Mouse (Mus musculus) stomach, embryonic 14.5 days (tissue): ENCODE data around the gene Lrmda. TPM values are rescaled to one million over a fixed set of nuclear protein-coding genes. Genes with fewer than 3 reads are reported as not detected.

Experiments used
- ATAC-seq: fragments of 200-750 bp; cut with Nextera tagmentation; 2 replicates; pipeline ENCODE4 v1.8.0; 2017; ENCODE audit warnings: low read depth, moderate TSS enrichment; ENCODE audit not compliant: insufficient number of reproducible peaks, insufficient read depth, low FRiP score
- H3K27ac ChIP-seq: fragments of 300-500 bp; sonication (generic); 2 replicates; pipeline ENCODE4 v1.5.1; 2014; ENCODE audit warnings: mild to moderate bottlenecking, low read length, moderate library complexity, mixed read lengths
- H3K27me3 ChIP-seq: fragments of 300-500 bp; sonication (generic); 2 replicates; pipeline ENCODE4 v1.6.1; 2014; ENCODE audit warnings: low read length, control low read depth, mixed read lengths; ENCODE audit not compliant: control insufficient read depth, insufficient read depth
- H3K36me3 ChIP-seq: fragments of 300-500 bp; sonication (generic); 2 replicates; pipeline ENCODE4 v1.6.1; 2014; ENCODE audit warnings: mild to moderate bottlenecking, control low read depth, low read length, moderate library complexity, mixed read lengths; ENCODE audit not compliant: control insufficient read depth, insufficient read depth
- H3K4me1 ChIP-seq: fragments of 300-500 bp; sonication (generic); 2 replicates; pipeline ENCODE4 v1.6.1; 2014; ENCODE audit warnings: low read length, control low read depth, mixed read lengths; ENCODE audit not compliant: control insufficient read depth, insufficient read depth
- H3K4me2 ChIP-seq: fragments of 300-500 bp; sonication (generic); replicated peaks from 2 replicates; pipeline ENCODE4 v1.6.1; 2014; ENCODE audit warnings: low read depth, low read length, control low read depth
- H3K4me3 ChIP-seq: fragments of 300-500 bp; sonication (generic); 2 replicates; pipeline ENCODE4 v1.5.1; 2014; ENCODE audit warnings: low read depth, low read length, control low read depth
- H3K9ac ChIP-seq: fragments of 300-500 bp; sonication (generic); replicated peaks from 2 replicates; pipeline ENCODE4 v1.6.1; 2014; ENCODE audit warnings: low read depth, mild to moderate bottlenecking, control low read depth, low read length, moderate library complexity, mixed read lengths
- H3K9me3 ChIP-seq: fragments of 300-500 bp; sonication (generic); 2 replicates; pipeline ENCODE4 v1.6.1; 2016; ENCODE audit warnings: low read depth, low read length, control low read depth; ENCODE audit not compliant: control insufficient read depth
- WGBS: fragments of 180-500 bp; shearing (Covaris S2); extraction: QIAGEN DNeasy Blood & Tissue Kit; methylation state at CpG from one replicate; pipeline ENCODE4 v1.1.7; 2014; 5-methylcytosine and 5-hydroxymethylcytosine counted together
- polyA plus RNA-seq: library from polyadenylated mRNA; unstranded; fragments of >200 nt; fragmentation: Nextera tagmentation; extraction: Ambion mirVana; gene quantifications from 2 replicates; pipeline ENCODE4 v1.2.1, GENCODE M21; 2014

The Lrmda gene
- polyA plus RNA-seq, 1 experiment from 2014 or later: 0.46 TPM

- Histone ChIP-seq H3K4me2 (no peak overlapping the region), H3K4me1 (peaks cover 22% of the 10 kb centered on the region), H3K36me3 (no peaks in the 10 kb centered on the region), H3K9ac (no peak overlapping the region), H3K27me3 (no peaks in the 10 kb centered on the region), H3K27ac (no peak overlapping the region), H3K9me3 (no peaks in the 10 kb centered on the region), H3K4me3 (no peak overlapping the region)
- no peak for ATAC-seq
- WGBS: 28% methylated on average over 2 of the region's 2 CpGs
Observed at GRCm38 (mm10) chr14:22155034-22155433, 135.5 kb downstream of the Lrmda start.

- Histone ChIP-seq H3K27me3 (no peaks in the 10 kb centered on the region), H3K4me3 (no peak overlapping the region), H3K36me3 (no peaks in the 10 kb centered on the region), H3K4me2 (no peak overlapping the region), H3K9ac (no peak overlapping the region), H3K4me1 (peaks cover 22% of the 10 kb centered on the region), H3K9me3 (no peaks in the 10 kb centered on the region), H3K27ac (no peak overlapping the region)
- WGBS: 32% methylated on average over 4 of the region's 4 CpGs
- no peak for ATAC-seq
Observed at GRCm38 (mm10) chr14:22155512-22156026, 136.1 kb downstream of the Lrmda start.

DNA sequence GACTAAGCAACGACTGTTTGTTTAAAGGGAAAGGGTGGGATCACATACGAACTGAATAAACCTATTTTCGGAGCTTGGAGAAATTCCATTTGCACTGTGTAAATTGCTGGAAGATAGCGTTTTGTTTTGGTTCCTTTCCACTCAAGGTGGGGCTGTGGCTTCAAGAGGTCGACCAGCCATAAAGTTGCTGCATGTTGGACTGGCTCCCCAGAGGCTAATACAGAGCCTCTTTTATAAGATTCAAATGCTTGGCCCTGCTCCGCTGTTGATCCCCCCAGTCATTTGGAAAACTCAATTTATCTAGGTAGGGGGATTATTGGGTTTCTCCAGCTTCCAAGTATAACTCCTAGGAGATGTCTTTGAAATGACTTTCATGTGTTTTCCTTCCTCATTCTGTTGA is 137.5 kb downstream of the Lrmda start:
- H3K4me3 ChIP-seq: no peak overlapping the region
- ATAC-seq: no peak
- no peaks in the 10 kb centered on the region for H3K27me3 ChIP-seq
- H3K36me3 ChIP-seq: no peaks in the 10 kb centered on the region
- H3K4me2 ChIP-seq: no peak overlapping the region
- WGBS: 42% methylated on average over 6 of the region's 6 CpGs
- no peak overlapping the region for H3K27ac ChIP-seq
- H3K9me3 ChIP-seq: no peaks in the 10 kb centered on the region
- peaks cover 22% of the 10 kb centered on the region for H3K4me1 ChIP-seq
- no peak overlapping the region for H3K9ac ChIP-seq

GRCm38 (mm10) chr14:22161416-22161815 is 141.9 kb downstream of the Lrmda start:
- no peak overlapping the region for H3K4me2 ChIP-seq
- no peaks in the 10 kb centered on the region for H3K27me3 ChIP-seq
- no peak overlapping the region for H3K27ac ChIP-seq
- no peak overlapping the region for H3K4me3 ChIP-seq
- H3K9me3 ChIP-seq: no peaks in the 10 kb centered on the region
- H3K36me3 ChIP-seq: no peaks in the 10 kb centered on the region
- no peak overlapping the region for H3K9ac ChIP-seq
- no peaks in the 10 kb centered on the region; the same call in 1 of the 2 replicates for H3K4me1 ChIP-seq
- 18% methylated on average over 3 of the region's 3 CpGs for WGBS
- ATAC-seq: no peak

- no peak for ATAC-seq
- Histone ChIP-seq H3K9me3 (no peaks in the 10 kb centered on the region), H3K27me3 (no peaks in the 10 kb centered on the region), H3K9ac (no peak overlapping the region), H3K4me3 (no peak overlapping the region), H3K27ac (no peak overlapping the region), H3K36me3 (no peaks in the 10 kb centered on the region), H3K4me2 (no peak overlapping the region), H3K4me1 (peaks cover 18% of the 10 kb centered on the region)
- 51% methylated on average over 7 of the region's 7 CpGs for WGBS
Observed at GRCm38 (mm10) chr14:22167285-22167684, 147.8 kb downstream of the Lrmda start.

DNA sequence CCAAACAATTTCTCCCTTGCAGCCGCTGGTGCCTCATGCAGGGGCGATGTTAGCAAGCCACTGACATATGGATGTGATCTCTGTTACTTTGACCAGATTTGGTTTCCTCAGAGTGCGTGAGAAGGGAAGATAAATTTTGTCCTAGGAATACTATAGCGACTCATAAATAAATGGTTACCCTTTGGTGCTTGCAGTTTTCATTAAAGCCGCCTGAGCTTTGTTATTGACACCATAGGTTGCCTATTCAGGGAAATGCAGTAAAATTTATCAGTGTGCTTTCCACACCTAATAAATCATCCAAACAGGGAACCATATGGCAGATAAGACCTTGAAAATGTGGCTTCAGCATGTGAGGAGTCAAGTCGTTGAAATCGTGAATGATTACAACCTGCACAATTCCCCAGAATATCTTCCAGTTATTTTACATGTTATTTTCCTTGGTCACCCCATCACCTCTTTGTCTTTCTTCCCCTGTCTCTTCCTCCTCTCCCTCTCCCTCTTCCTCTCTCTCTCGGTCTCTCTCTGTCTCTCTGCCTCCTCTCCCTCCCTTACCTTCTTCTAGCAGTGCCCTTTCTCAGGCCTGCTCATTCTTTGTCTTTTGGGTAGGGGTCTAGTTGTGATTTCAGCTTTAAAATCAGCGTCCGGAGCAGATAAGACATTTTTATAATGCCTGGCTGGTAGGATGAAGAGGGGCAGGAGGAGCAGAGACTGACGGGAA is 148.7 kb downstream of the Lrmda start:
- Histone ChIP-seq H3K4me3 (no peak overlapping the region), H3K4me2 (0 out of 2 replicates have a peak overlapping the region, but pooled peaks have one; percentile 10), H3K36me3 (no peaks in the 10 kb centered on the region), H3K27ac (no peak overlapping the region), H3K9ac (no peak overlapping the region), H3K27me3 (no peaks in the 10 kb centered on the region), H3K9me3 (no peaks in the 10 kb centered on the region), H3K4me1 (peaks cover 18% of the 10 kb centered on the region)
- 23% methylated on average over 11 of the region's 11 CpGs for WGBS
- ATAC-seq: no peak

DNA sequence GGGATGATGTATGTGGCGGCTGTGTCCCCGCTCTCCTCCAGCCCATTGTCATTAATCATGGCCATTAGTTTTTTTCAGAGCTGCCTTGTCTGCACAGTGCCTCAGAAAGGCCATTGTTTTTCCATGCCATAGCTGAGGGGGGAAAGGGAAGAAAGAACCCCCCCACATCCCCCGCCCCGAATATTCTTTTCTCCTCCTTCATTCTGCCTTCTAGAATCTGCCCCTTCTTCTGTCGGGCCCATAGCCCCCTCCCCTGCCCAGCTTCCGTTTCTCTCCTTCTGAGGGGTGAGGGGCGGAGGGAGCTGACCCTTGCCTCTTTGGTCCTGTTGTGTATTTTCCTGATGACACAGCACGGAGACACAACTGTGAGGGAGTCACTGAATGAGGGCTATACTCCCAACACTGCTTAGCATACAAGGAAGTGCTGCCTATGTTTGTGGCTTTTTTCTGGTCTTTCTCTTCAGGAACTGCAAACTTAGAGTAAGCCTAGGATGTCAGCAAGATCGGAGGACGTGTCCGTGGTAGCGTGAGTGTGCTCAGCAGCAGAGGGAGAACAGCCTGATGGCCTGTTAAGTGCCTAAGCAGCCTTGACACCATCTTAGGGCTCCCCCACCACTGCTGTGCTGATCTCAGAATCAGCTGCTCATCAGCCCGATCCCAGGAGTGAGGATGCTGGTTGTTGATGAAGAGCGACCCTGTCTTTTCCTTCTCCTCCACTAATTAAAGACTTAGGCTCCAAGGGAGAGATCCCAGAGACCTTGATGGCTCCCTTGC is 149.5 kb downstream of the Lrmda start:
- Histone ChIP-seq H3K4me1 (peaks cover 18% of the 10 kb centered on the region), H3K4me3 (no peak overlapping the region), H3K27ac (no peak overlapping the region), H3K4me2 (peak overlapping the region; percentile 10; the same call in 1 of the 2 replicates), H3K36me3 (no peaks in the 10 kb centered on the region), H3K9ac (no peak overlapping the region), H3K27me3 (no peaks in the 10 kb centered on the region), H3K9me3 (no peaks in the 10 kb centered on the region)
- WGBS: 28% methylated on average over 14 of the region's 14 CpGs
- ATAC-seq: no peak

GRCm38 (mm10) chr14:22174757-22175156 is 155.2 kb downstream of the Lrmda start:
- WGBS: 37% methylated on average over 9 of the region's 9 CpGs

More at GRCm38 (mm10) chr14:22174757-22175156, 155.2 kb downstream of the Lrmda start:
- Histone ChIP-seq H3K4me1 (no peaks in the 10 kb centered on the region), H3K4me2 (no peak overlapping the region), H3K4me3 (no peak overlapping the region), H3K27ac (no peak overlapping the region), H3K27me3 (no peaks in the 10 kb centered on the region), H3K9me3 (no peaks in the 10 kb centered on the region), H3K36me3 (no peaks in the 10 kb centered on the region), H3K9ac (no peak overlapping the region)
- no peak for ATAC-seq
